Mouse (Mus musculus) heart, postnatal 10 days (tissue): ENCODE data around the gene Nxf3. TPM values are rescaled to one million over a fixed set of nuclear protein-coding genes. Genes with fewer than 3 reads are reported as not detected.
"Not testable (repeated sequence)": the region's sequence is repeated elsewhere in the genome, so short reads cannot be mapped to it uniquely, and the experiment has no call there.

Experiments used
- DNase-seq, 2 experiments: peaks; one replicate each; pipeline ENCODE4 v3.0.0; 2021
- intact Hi-C: fragments of 180-260 bp; cut with DNase I; formaldehyde crosslinking; loops from one replicate; pipeline ENCODE4 v1.15.1; 2025
- total RNA-seq, 2 experiments: library from RNA; stranded (reverse); gene quantifications; 2 replicates each; pipeline ENCODE4 v1.2.3; 2021

The Nxf3 gene
- total RNA-seq: not detected

DNA sequence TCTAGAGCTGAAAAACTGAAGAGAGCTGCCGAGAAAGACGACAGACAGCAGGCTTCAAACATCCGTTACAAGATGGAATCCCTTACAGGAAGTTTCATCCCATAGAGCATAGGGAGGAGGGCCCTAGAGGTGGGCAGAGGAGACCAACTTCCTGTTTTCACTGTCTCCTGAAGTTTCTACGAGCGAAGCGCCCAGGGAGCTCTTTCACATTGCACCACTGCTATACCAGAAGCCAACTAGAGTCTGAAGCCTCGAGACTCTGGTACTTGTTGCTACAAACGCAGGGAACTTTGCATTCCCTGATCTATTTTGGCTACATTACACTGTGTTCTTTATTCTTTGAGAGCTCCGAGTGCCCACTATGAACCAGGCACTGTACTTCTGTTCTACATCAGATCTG lies at the start of gene Nxf3:
TSS of gene Nxf3 (minus strand) at position 101 of the 400 bp plus-strand sequence.
- intact Hi-C loops: no loop called here
- no peak for DNase-seq

DNA sequence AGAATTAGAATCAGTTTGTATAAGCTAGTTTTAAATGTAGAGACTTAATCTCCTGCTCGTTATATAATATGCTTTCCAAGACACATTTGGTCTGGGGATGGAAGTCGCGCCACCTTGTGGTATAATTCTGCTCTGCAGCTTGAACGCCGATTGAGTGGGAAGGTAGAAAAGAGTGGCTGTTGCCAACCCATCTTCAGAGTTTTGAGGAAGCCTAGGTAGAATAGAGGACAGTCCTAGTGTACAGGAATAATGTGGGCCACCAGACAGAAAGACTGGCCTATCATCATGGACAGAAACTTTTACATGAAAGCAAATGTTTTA lies 42.6 kb upstream of the Nxf3 start:
- DNase-seq: peak; percentile 18 to 54

DNA sequence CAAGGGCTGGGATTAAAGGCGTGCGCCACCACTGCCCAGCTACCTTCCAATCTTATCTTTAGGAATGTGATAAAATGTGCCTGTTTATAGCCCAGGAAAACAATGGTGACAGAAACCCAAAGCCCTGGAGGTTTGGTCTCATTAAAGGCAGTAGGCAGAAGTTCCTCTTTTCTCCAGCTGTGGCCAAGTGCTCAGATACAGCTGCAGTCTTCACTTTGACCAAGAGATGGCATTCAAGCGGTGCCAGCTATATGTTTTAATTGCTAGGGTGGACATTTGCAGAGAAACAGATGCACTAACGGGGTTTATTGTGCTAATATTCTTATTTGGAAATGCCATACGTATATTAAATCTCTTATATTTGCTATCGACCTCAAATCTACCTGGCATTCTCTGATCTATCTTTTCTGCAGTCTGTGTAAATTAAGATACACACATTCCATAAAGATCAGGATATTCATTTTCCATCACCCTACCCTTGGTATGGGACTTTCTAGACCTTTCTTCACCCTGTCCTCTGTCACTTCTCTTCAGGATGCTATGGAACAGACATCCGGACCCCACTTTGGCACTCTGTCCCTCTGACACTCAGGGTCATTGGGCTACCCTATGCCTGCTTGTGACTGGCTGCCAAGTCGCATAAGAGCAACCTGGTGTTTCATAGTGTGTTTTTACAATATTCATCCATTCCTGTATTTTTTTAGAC lies 42.1 kb upstream of the Nxf3 start:
- peak in 1 of 2 experiments; percentile 12 for DNase-seq
- intact Hi-C loops: loop anchor here (5.0 kb wide), 1 partner anchor 195 kb away; no protein-coding TSS in a partner anchor

More for the DNA sequence above, 42.6 kb upstream of the Nxf3 start:
- intact Hi-C loops: loop anchor here (5.0 kb wide), 1 partner anchor 195 kb away; no protein-coding TSS in a partner anchor

DNA sequence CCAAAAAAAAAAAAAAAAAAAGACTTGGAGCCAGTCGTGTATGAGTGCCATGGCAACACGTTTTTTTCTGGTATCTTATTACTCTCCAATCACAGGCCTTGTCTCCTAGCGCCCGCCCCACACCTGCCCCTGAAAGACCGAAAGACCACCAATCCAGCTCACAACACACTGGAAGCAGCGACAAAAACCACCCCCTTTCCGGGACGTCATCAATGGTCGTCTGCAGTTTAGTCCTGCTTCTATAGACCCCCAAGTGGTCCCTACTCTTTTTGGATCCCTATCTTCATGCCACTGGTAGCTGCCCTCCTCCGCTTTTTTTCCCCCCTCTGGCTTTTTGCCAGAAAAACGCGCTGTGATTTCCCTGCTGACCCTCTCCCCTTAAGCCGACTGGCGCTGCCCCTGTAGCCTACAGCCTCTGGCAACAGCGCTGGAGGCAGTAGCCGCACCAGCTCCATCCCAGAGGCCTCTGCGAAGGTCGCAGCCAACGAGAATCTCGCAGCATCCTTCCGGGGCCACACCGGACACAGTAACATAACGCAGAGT lies 30.4 kb upstream of the Nxf3 start:
- intact Hi-C loops: no loop called here
- DNase-seq: peak; percentile 0 to 9

DNA sequence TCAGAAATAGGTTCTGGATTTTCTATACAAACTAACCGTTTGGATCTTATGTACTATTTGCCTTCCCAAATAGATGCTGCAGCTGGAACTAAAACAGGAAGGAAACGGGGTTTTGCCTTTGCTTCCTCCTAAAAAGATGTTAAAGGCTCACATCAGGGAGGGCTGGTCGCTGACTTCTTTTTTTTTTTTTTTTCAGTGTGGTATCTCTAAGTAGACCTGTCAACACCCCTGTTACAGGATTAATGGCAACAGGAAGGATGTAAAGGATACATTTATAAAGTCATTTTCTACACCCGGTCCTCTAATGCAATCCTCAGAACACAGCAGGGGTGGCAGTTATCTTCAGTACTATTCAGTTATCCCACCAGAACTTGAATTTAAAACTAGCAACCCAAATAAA lies 30.0 kb upstream of the Nxf3 start:
- intact Hi-C loops: no loop called here
- no peak for DNase-seq

DNA sequence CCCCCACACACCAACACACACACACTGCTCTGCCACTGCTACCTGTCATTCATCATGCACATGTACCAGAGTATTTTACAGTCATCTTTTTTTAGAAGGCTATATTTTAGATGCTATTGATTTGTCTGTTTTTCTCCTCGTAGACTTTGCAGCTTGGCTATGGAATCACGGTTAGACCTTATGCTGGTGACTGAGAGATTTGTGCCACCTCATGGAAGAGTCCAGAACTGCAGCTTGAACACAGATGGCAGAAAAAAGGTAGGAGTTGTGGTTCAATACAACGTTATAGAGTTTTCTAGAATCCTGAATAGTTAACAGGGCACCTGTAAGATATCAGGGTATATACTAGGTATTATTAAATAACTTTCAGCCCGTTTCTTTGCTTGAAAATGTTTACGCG lies 22.9 kb upstream of the Nxf3 start:
- peak; percentile 16 to 31 for DNase-seq
- intact Hi-C loops: loop anchor here (1.0 kb wide), 1 partner anchor 61 kb away; no protein-coding TSS in a partner anchor

DNA sequence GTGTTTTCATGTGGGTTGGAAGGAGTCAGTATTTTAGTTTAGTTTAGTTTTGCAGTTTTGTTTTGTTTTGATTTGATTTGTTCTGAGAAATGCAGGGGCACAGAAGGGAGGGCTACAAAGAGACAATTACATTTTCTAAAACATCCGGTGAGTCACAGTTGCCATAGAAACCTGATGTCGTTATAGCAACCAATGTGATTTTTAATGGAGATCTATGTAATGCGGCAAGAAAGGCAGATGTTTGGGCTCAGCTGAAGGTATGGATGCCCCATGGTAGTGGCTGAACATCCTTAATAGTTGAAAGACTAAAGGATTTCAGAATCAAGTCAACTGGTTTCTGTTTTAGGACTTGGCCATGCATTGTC lies 19.7 kb upstream of the Nxf3 start:
- DNase-seq: no peak
- intact Hi-C loops: no loop called here

DNA sequence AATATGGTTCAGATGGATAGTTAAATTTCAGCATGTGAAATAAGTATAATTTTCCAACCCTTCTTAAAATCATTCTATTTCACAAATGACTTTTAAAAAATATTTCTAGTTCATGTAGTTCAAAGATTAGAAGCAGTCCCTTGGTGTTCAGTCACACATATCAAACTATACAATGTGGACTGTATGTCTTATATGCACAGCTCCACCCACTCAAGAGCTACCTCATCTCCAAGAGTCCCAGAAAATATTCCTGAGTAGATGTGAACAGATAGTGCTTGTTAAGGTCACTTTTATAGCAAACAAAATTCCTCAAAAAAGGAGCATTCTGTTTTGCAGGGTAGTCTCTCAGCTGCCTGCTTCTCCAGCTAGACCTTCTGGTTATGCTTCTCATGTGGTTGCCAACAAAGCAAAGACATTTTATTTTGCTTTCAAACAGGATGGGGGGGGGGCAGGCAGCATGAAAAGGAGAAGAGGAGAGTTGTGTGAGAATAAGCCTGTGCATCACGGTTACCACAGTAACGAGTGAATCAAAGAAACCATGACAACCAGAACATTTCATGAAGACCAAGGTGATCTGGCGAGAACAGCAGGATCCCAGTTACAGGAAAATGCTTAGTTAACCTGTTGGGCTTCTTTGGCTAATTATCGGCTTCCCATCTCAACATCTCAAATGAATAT lies 19.1 kb upstream of the Nxf3 start:
- intact Hi-C loops: no loop called here
- no peak for DNase-seq

DNA sequence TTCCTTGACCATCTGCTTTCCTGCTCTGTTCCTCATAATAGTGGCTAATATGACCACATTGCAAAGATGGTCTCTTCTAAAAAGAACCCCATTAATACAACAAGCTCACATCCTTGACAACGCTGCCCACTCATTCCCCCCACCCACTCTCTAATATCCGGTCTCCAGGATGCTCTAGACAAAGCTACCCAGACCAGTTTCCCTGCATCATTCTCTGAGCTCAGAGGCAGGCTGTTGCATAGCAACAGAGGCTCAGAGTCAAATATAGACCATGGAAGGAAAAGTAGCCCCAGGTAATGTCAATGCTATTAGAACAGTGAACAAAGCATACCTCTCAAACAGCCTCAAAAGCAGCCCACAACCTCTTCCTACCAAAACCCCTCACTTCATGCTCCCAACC lies 9.4 kb upstream of the Nxf3 start:
- DNase-seq: no peak
- intact Hi-C loops: no loop called here

DNA sequence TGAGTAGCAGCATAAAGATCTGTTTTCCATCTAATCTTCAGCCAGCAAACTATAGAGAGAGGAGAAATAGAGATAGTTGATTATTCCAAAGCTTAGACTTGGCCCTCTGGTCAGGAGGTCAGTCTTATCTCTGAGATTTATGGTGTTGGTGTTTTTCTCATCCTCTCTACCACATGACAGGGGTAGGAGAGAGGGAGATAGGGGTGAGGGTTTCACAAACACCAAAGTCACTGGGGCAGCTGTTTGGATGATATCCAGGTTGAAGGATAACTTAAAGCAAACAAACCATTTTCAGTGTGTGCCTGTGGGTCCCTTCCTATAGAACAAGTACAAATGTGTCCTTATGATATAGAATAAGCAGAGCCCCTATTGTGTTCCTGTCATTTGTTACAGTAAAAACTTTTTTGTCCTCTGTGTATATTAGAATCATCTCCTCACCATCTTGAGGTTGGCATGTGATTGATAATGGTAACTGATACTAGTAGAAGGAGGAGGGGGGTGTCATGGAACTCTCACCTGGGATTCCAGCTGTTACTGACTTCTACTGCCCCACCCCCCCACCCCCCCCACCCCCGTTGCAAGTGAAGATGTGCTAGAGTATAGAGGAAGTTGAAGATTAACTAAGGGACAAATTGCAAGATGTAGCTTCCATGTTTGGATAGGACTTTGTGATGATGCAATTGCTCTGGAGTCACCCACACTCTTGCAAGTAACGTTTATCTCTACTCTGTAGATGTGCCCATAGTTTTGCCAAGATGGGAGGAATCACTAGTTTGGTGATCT lies 7.6 kb upstream of the Nxf3 start:
- intact Hi-C loops: no loop called here
- DNase-seq: no peak

DNA sequence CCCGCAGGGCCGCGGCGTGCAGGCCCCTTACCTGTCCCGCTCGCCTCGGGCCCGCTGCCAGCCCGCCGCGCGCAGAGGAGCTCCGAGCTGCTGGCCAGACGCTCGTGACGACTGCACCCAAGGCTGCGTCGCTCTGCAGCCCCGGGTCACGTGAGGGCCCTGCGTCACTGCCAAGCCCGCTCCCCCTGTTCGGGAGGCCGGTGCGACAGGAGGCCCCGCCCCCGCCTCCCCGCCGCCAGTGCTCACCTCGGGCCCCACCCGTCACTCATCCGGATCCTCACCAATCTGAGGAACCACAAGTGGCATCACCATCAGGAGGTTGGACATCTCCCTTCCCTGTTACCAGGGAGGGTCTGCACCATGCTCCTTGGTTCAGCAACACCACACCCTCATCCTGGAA lies 17.0 kb downstream of the Nxf3 start, which contains the start of gene Bex2:
TSS of gene Bex2 (minus strand) at position 217 of the 400 bp plus-strand sequence.
- intact Hi-C loops: not testable (repeated sequence)

DNA sequence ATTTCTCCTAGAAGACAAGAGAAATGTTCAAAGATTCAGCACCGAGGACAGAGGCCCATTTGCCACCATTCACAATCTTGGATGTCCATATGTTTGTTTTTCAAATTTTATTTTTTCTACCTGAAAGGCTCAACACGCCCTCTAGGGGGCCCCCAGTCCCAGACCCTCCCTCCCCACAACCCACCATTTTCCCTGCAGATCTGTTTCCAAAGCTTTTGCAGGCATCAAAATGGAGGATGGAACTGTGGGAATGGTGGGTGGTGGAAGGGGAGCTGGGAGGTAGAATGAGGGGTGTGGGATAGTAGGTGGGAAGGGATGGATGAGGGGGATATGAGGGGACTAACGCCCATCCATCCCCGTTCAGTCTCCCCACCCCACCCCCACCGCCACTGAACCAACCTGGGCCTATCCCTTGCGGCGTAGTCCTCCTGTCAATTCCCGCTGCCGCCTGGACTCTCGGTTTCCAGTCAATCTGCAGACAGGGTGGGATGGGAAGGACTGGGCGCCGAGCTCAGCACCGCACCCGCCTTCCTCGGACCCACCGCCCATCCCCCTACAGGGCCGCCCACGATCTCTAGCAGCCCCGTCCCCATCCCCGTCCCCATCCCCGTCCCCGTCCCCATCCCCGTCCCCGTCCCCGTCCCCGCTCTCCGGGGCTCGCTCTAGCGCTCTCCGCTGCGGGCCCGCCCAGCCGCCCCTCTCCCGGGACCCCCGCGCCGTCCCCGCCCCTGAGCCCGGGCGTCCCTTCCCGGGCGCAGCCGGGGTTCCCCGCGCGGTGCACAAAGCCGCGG lies 17.7 kb downstream of the Nxf3 start:
- intact Hi-C loops: not testable (repeated sequence)
- DNase-seq: peak in 1 of 2 experiments; percentile 0

More for the DNA sequence above, 17.0 kb downstream of the Nxf3 start, which contains the start of gene Bex2:
- DNase-seq: not testable (repeated sequence)

DNA sequence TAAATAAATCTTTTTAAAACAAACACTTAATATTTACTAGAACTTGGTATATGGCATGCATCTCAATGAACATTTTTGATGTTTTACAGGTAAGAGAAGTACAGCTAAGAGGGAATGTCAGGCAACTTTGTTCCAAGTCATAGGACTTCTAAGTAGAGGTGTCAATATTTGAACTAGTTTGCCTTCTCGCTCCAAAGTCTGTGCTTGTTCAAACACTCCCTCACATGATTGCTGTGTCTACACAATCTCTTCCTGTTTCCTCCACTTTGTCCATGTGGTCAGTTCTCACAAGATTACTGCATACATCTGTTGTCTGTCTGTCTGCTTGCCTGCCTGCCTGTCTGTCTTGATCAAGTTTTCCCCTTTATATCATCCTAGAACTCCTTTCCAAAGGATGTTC lies 24.4 kb downstream of the Nxf3 start:
- intact Hi-C loops: no loop called here
- DNase-seq: no peak

DNA sequence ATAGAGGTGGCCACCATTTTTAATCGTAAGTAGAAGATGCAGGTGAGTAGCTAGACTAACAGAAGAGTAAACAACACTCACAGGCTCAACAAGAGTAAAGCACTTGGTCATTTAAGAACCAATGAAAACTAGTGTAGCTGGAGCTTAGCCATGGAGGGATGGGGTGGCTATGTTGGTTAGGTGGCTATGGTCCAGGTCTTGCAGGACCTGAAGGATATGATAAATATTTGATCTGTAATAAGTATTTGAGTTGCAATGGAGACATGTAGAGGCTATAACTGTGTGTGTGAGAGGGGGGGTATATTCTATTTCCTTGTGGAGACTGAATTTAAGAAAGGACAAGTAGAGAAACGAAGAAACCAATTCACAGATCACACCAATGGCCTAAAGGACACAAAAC lies 33.8 kb downstream of the Nxf3 start:
- intact Hi-C loops: no loop called here
- no peak for DNase-seq

DNA sequence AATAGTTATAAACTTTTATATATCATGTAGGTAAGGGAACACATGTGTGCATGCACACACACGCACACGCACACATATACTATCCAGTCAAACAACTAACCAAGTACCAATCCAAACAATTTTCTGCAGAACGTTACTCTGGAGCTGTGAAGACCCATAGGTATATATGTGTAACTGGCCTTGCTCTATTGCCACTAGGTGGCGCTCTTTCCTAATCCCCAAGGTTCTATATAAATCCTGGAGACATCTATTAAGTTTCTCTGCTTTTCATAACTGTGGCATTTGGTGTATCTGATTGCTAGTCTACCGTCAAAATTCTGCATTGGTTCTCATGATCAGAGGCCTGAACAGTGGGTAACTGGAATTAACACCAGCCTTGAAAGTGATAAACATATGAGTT lies 37.5 kb downstream of the Nxf3 start:
- intact Hi-C loops: loop anchor here (1.0 to 5.0 kb wide), 2 partner anchors 61 to 275 kb away; no protein-coding TSS in a partner anchor
- DNase-seq: peak; percentile 44 to 55

DNA sequence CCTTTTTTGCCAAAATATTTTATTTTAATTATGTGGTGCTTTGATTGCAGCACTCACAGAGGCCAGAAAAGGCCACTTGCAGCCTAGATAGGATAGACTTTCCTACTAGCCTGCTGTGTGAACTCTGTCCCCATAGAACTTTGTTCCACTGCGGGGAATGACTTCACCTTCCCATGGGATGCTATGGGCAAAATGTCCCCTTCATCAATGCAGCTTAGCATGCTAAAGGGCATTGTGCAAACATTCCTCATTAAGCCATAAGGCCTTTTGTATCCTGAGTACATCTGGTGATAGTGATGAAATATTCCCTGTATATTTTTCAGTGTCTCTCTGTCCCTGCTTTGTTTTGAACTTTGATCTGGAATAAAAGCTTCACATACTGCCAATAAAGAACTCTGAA lies 41.3 kb downstream of the Nxf3 start:
- DNase-seq: no peak
- intact Hi-C loops: no loop called here

DNA sequence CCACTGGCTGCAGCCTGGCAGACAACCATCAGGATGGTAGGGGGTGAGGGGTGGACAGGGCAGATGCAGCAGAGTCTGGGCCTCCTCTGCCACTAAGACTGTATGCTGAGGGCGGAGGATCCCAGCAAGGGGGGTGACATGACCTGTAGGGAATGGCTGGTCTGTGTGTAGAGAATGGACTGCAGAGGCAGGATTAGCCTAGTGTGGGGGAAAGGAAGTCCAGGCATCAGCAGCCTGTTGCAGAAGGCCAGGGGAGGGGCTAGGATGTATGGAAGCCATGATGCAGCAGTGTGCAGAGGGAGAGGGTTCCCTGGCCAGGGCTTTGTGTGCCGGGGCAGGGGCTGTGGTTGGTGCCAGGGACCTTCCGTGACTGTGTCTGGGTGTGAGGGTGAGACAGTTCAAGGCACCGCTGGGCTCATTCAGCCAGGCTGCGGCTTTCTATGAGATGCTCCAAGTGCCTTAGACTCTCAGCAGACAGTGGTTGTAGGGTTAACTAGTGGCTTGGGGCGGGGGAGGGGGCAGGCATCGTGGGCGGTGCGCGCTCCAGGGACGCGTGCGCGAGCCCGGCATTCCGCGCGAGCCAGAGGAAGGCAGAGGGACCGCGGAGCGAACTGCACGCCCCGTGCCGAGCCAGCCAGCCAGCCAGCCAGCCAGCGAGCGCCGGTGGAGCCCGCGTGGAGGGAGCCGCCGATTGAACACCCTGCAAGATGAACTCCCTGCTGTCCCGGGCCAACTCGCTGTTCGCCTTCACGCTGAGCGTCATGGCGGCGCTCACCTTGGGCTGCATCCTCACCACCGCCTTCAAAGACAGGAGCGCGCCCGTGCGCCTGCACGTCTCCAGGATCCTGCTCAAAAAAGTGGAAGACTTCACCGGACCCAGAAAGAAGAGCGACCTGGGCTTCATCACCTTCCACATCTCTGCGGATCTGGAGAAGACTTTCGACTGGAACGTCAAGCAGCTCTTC lies 52.0 kb downstream of the Nxf3 start, which contains the start of gene Arxes1:
TSS of gene Arxes1 (plus strand) at position 569 of the 965 bp plus-strand sequence.
- intact Hi-C loops: not testable (repeated sequence)

DNA sequence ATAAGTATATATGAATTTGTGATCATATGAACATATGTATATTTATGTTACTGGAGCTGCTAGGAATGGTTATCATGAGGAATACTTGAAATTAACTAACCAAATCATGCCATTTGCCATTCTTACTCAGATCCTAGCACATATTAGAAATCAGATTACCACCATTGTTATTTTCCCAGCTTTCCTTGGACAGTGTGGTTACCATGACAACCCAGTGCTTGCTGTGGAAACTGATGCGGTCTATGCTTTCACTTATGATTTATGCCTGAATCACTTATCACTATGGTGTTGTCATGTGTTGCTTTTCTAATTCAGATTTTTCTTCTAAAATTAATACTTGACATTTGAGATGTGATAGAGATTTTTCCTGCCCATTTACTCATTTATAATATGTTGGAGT lies 54.7 kb downstream of the Nxf3 start:
- intact Hi-C loops: no loop called here
- DNase-seq: no peak

More for the DNA sequence above, 52.0 kb downstream of the Nxf3 start, which contains the start of gene Arxes1:
- peak; percentile 7 to 13 for DNase-seq
